Mouse (Mus musculus) kidney, embryonic 14.5 days (tissue): ENCODE data around the gene Ncam1. TPM values are rescaled to one million over a fixed set of nuclear protein-coding genes. Genes with fewer than 3 reads are reported as not detected.

Source experiments
- ATAC-seq: fragments of 200-750 bp; cut with Nextera tagmentation; 2 replicates; pipeline ENCODE4 v1.8.0; 2017; ENCODE audit warnings: moderate number of reproducible peaks, mild to moderate bottlenecking, moderate TSS enrichment, moderate library complexity; ENCODE audit not compliant: low FRiP score, low TSS enrichment
- H3K27ac ChIP-seq: fragments of 300-500 bp; sonication (generic); 2 replicates; pipeline ENCODE4 v1.5.1; 2014; ENCODE audit warnings: low read depth, mild to moderate bottlenecking, low read length, moderate library complexity, mixed read lengths
- H3K27me3 ChIP-seq: fragments of 300-500 bp; sonication (generic); 2 replicates; pipeline ENCODE4 v1.6.1; 2014; ENCODE audit warnings: mild to moderate bottlenecking, low read length; ENCODE audit not compliant: control insufficient read depth, insufficient read depth
- H3K36me3 ChIP-seq: fragments of 300-500 bp; sonication (generic); 2 replicates; pipeline ENCODE4 v1.6.1; 2014; ENCODE audit warnings: low read length, mixed read lengths; ENCODE audit not compliant: control insufficient read depth, insufficient read depth
- H3K4me1 ChIP-seq: fragments of 300-500 bp; sonication (generic); 2 replicates; pipeline ENCODE4 v1.6.1; 2014; ENCODE audit warnings: low read length, mixed read lengths; ENCODE audit not compliant: control insufficient read depth, insufficient read depth
- H3K4me2 ChIP-seq: fragments of 300-500 bp; sonication (generic); replicated peaks from 2 replicates; pipeline ENCODE4 v1.6.1; 2014; ENCODE audit warnings: low read depth, mild to moderate bottlenecking, low read length
- H3K4me3 ChIP-seq: fragments of 300-500 bp; sonication (generic); 2 replicates; pipeline ENCODE4 v1.5.1; 2014; ENCODE audit warnings: mild to moderate bottlenecking, low read length
- H3K9ac ChIP-seq: fragments of 300-500 bp; sonication (generic); 2 replicates; pipeline ENCODE4 v1.6.1; 2014; ENCODE audit warnings: low read depth, mild to moderate bottlenecking, low read length, moderate library complexity
- H3K9me3 ChIP-seq: fragments of 300-500 bp; sonication (generic); 2 replicates; pipeline ENCODE4 v1.6.1; 2016; ENCODE audit warnings: low read length; ENCODE audit not compliant: control insufficient read depth
- WGBS: fragments of 180-500 bp; shearing (Covaris S2); extraction: QIAGEN DNeasy Blood & Tissue Kit; methylation state at CpG from one replicate; pipeline ENCODE4 v1.1.7; 2014; 5-methylcytosine and 5-hydroxymethylcytosine counted together
- polyA plus RNA-seq: library from polyadenylated mRNA; unstranded; fragments of >200 nt; fragmentation: Nextera tagmentation; extraction: Ambion mirVana; gene quantifications from 2 replicates; pipeline ENCODE4 v1.2.1, GENCODE M21; 2014

Gene Ncam1
- 126 and 139 TPM in 2 replicates for polyA plus RNA-seq

- Histone ChIP-seq H3K27me3 (no peaks in the 10 kb centered on the region), H3K9me3 (no peaks in the 10 kb centered on the region), H3K9ac (peak within 1 kb of the TSS; percentile 88), H3K4me2 (peak within 1 kb of the TSS; percentile 83), H3K4me3 (peak within 1 kb of the TSS; percentile 96), H3K4me1 (peaks cover 5% of the 10 kb centered on the region; the same call in 1 of the 2 replicates), H3K36me3 (no peaks in the 10 kb centered on the region), H3K27ac (peak within 1 kb of the TSS; percentile 82)
- WGBS: under 1% methylated on average over 23 of the region's 23 CpGs
- peak; percentile 73 for ATAC-seq
Measured at GRCm38 (mm10) chr9:49798806-49799205, at the start of gene Ncam1. Gene Ncam1 (minus strand): TSS chr9:49798925.

- H3K27ac ChIP-seq: no peak overlapping the region
- H3K4me3 ChIP-seq: no peak overlapping the region
- H3K9ac ChIP-seq: no peak overlapping the region
- H3K9me3 ChIP-seq: no peaks in the 10 kb centered on the region
- WGBS: 91% methylated on average over 1 of the region's 1 CpGs
- H3K4me2 ChIP-seq: no peak overlapping the region
- no peaks in the 10 kb centered on the region for H3K36me3 ChIP-seq
- ATAC-seq: no peak
- 0 out of 2 replicates have a peak, but pooled peaks cover 2% of the 10 kb centered on the region for H3K4me1 ChIP-seq
- no peaks in the 10 kb centered on the region for H3K27me3 ChIP-seq
Measured at GRCm38 (mm10) chr9:49834013-49834412, 35.3 kb upstream of the Ncam1 start.

- no peak for ATAC-seq
- Histone ChIP-seq H3K36me3 (no peaks in the 10 kb centered on the region), H3K27ac (no peak overlapping the region), H3K27me3 (no peaks in the 10 kb centered on the region), H3K4me1 (no peaks in the 10 kb centered on the region), H3K9me3 (no peaks in the 10 kb centered on the region), H3K4me2 (no peak overlapping the region), H3K9ac (no peak overlapping the region), H3K4me3 (no peak overlapping the region)
- WGBS: 92% methylated on average over 8 of the region's 8 CpGs
Measured at GRCm38 (mm10) chr9:49827671-49828070, 28.9 kb upstream of the Ncam1 start.

GRCm38 (mm10) chr9:49816115-49816650 lies 17.5 kb upstream of the Ncam1 start:
- peak; percentile 57 for ATAC-seq
- H3K27ac ChIP-seq: no peak overlapping the region
- no peaks in the 10 kb centered on the region for H3K9me3 ChIP-seq
- peaks cover 6% of the 10 kb centered on the region; the same call in 1 of the 2 replicates for H3K4me1 ChIP-seq
- H3K36me3 ChIP-seq: no peaks in the 10 kb centered on the region
- H3K27me3 ChIP-seq: no peaks in the 10 kb centered on the region
- H3K4me3 ChIP-seq: no peak overlapping the region
- no peak overlapping the region for H3K4me2 ChIP-seq
- 26% methylated on average over 10 of the region's 10 CpGs for WGBS
- no peak overlapping the region for H3K9ac ChIP-seq

GRCm38 (mm10) chr9:49814442-49814841 lies 15.7 kb upstream of the Ncam1 start:
- 94% methylated on average over 2 of the region's 2 CpGs for WGBS
- H3K4me3 ChIP-seq: no peak overlapping the region

GRCm38 (mm10) chr9:49803222-49803621 lies 4.5 kb upstream of the Ncam1 start:
- Histone ChIP-seq H3K4me3 (no peak overlapping the region), H3K9me3 (no peaks in the 10 kb centered on the region), H3K9ac (no peak overlapping the region), H3K36me3 (no peaks in the 10 kb centered on the region), H3K27ac (no peak overlapping the region), H3K27me3 (no peaks in the 10 kb centered on the region), H3K4me1 (no peaks in the 10 kb centered on the region), H3K4me2 (no peak overlapping the region)
- WGBS: 66% methylated on average over 3 of the region's 3 CpGs
- no peak for ATAC-seq

More at GRCm38 (mm10) chr9:49814442-49814841, 15.7 kb upstream of the Ncam1 start:
- Histone ChIP-seq H3K27me3 (no peaks in the 10 kb centered on the region), H3K27ac (no peak overlapping the region), H3K9ac (no peak overlapping the region), H3K9me3 (no peaks in the 10 kb centered on the region), H3K4me2 (no peak overlapping the region), H3K4me1 (peaks cover 6% of the 10 kb centered on the region; the same call in 1 of the 2 replicates), H3K36me3 (no peaks in the 10 kb centered on the region)
- ATAC-seq: no peak

GRCm38 (mm10) chr9:49797821-49798571 lies 729 bp downstream of the Ncam1 start:
- no peaks in the 10 kb centered on the region for H3K36me3 ChIP-seq
- no peaks in the 10 kb centered on the region for H3K27me3 ChIP-seq
- H3K9ac ChIP-seq: peak overlapping the region; percentile 88
- peak overlapping the region; percentile 83 for H3K4me2 ChIP-seq
- peaks cover 5% of the 10 kb centered on the region; the same call in 1 of the 2 replicates for H3K4me1 ChIP-seq
- no peaks in the 10 kb centered on the region for H3K9me3 ChIP-seq
- peak overlapping the region; percentile 96 for H3K4me3 ChIP-seq
- WGBS: under 1% methylated on average over 58 of the region's 58 CpGs
- ATAC-seq: peak; percentile 36
- peak overlapping the region; percentile 82 for H3K27ac ChIP-seq

- H3K9me3 ChIP-seq: no peaks in the 10 kb centered on the region
Measured at GRCm38 (mm10) chr9:49797508-49797820, 1.3 kb downstream of the Ncam1 start.

More at GRCm38 (mm10) chr9:49797508-49797820, 1.3 kb downstream of the Ncam1 start:
- Histone ChIP-seq H3K9ac (peak overlapping the region; percentile 88), H3K27me3 (no peaks in the 10 kb centered on the region), H3K4me2 (peak overlapping the region; percentile 83), H3K4me3 (peak overlapping the region; percentile 96), H3K27ac (peak overlapping the region; percentile 82), H3K36me3 (no peaks in the 10 kb centered on the region), H3K4me1 (peaks cover 5% of the 10 kb centered on the region; the same call in 1 of the 2 replicates)
- WGBS: under 1% methylated on average over 15 of the region's 15 CpGs
- ATAC-seq: no peak
